Mouse (Mus musculus) liver, postnatal 0 days (tissue): ENCODE measurements at regions not wholly inside any gene's neighbourhood (a gene's known extent, or its start where the extent isn't known, plus 50 kb on each side); places are given as distances from the start of the nearest gene placed in this dataset.

ENCODE experiments used
- CTCF ChIP-seq: sonication (generic); IDR thresholded peaks from 2 replicates; pipeline ENCODE4 v1.5.1; 2016; ENCODE audit warnings: antibody characterized with exemption, low read depth
- EP300 ChIP-seq: IDR thresholded peaks from 2 replicates; pipeline ENCODE4 v1.6.1; 2016; ENCODE audit warnings: antibody characterized with exemption, low read depth, mild to moderate bottlenecking

- TF ChIP-seq CTCF (no peak), EP300 (no peak)
Observed at GRCm38 (mm10) chr4:22787866-22788265, 299.7 kb upstream of the Pou3f2 start.
